Mouse (Mus musculus): Measurements from ENCODE around the gene Gstm3. TPM values are rescaled to one million over a fixed set of nuclear protein-coding genes. Genes with fewer than 3 reads are reported as not detected.

The Gstm3 gene
- polyA plus RNA-seq, 1 experiment from 2014 or later = 0.12 TPM

DNA sequence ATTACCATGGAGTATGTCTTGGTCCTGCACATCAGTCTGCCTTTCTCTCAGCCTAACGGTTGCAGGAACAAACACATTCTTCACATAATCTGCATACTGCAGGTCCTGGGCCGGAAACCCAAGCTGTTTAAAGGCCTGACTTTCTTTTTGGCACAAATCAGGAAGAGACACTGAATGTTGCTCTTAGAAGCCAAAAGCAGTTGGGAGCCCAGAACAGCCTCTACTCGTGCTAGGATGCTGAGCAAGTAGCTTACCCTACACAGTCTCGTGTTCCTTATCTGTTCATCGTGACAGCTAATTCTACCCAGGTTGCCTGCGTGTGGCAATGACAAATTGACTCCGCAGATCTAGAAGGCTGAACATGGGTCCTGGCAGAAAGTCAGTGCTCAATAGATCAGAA, 28.6 kb downstream of the Gstm3 start:
- Histone ChIP-seq H3K9me3 (no peaks in the 10 kb centered on the region), H3K27me3 (no peaks in the 10 kb centered on the region; the same call in 1 of the 2 replicates), H3K4me2 (no peak overlapping the region), H3K4me1 (replicated peaks) (peaks cover 26% of the 10 kb centered on the region), H3K9ac (no peak overlapping the region), H3K4me3 (no peak overlapping the region), H3K36me3 (no peaks in the 10 kb centered on the region), H3K27ac (replicated peaks) (no peak overlapping the region; the same call in 1 of the 2 replicates)
- ATAC-seq (ENCODE audit: low FRiP score, low read depth) = no peak
- 73% methylated on average over 7 of the region's 7 CpGs for WGBS

DNA sequence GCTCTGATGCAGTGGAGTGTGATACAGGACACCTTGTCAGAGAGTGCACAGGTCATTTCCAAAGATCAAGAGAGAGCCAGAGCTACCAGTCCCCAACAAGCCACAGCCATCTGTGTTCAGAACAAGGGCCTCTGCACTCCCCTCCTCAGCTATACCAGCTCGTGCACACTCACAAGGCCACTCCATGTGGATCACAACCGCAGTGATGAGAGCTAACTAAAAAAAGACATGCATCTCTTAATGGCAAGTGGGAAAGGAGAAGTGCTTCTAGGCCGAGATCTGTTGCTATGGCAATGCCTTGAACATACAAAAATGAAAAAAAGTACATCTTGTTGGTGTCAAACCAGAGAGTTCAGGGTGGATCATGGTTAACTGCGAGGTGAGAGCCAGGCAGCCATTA, 29.3 kb downstream of the Gstm3 start:
- WGBS = 46% methylated on average over 4 of the region's 4 CpGs
- Histone ChIP-seq H3K9ac (no peak overlapping the region), H3K4me3 (no peak overlapping the region), H3K36me3 (no peaks in the 10 kb centered on the region), H3K27me3 (no peaks in the 10 kb centered on the region; the same call in 1 of the 2 replicates), H3K9me3 (no peaks in the 10 kb centered on the region), H3K27ac (replicated peaks) (0 out of 2 replicates have a peak overlapping the region, but pooled peaks have one; percentile 4), H3K4me1 (replicated peaks) (peaks cover 26% of the 10 kb centered on the region), H3K4me2 (no peak overlapping the region)
- ATAC-seq (ENCODE audit: low FRiP score, low read depth) = no peak

DNA sequence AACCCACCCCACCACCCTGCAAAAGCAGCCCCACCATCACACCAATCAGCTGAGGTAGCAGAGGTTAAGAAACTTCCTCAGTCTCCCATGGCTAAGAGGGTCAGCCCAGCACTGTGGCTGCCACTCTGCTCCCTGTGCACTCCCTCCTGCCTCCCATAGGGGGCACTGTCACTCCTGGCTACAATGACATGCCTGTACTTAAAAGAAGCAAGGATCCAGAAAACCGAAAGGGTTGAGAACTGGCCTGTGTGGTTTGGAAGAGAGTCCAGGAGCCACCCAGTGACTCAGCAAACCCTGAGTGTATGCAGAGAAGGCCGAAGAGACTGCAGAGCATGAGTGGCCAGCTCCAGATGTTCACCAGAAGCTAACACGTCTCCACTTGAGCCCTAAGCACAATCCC, 29.7 kb downstream of the Gstm3 start:
- Histone ChIP-seq H3K4me1 (replicated peaks) (peaks cover 26% of the 10 kb centered on the region), H3K9me3 (no peaks in the 10 kb centered on the region), H3K4me2 (no peak overlapping the region), H3K27me3 (no peaks in the 10 kb centered on the region; the same call in 1 of the 2 replicates), H3K36me3 (no peaks in the 10 kb centered on the region), H3K4me3 (no peak overlapping the region), H3K9ac (no peak overlapping the region), H3K27ac (replicated peaks) (0 out of 2 replicates have a peak overlapping the region, but pooled peaks have one; percentile 4)
- 54% methylated on average over 3 of the region's 3 CpGs for WGBS
- ATAC-seq (ENCODE audit: low FRiP score, low read depth) = no peak

DNA sequence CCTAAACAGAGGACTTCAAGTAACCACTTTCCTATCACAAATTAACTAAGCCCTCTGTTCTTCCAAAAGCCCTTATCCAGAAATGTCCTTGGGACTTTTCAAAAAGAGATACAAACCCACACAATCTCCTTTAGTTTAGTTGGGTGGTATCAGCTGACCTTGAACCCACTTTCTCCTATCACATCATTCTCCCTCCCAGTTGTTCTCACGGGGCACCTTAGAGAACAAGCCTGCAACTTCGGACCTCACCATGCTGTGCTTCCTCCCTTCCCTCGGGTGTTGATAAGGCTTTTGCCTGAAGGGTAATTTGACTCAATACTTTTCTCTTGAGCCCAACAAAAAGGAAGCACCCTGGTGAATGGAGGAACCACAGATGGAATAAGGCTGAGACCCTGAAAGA, 33.2 kb downstream of the Gstm3 start:
- 73% methylated on average over 3 of the region's 3 CpGs for WGBS
- Histone ChIP-seq H3K27me3 (no peaks in the 10 kb centered on the region; the same call in 1 of the 2 replicates), H3K36me3 (no peaks in the 10 kb centered on the region), H3K4me1 (replicated peaks) (peaks cover 27% of the 10 kb centered on the region), H3K4me3 (no peak overlapping the region), H3K9me3 (no peaks in the 10 kb centered on the region), H3K27ac (replicated peaks) (no peak overlapping the region), H3K9ac (no peak overlapping the region), H3K4me2 (no peak overlapping the region)
- ATAC-seq (ENCODE audit: low FRiP score, low read depth) = no peak

DNA sequence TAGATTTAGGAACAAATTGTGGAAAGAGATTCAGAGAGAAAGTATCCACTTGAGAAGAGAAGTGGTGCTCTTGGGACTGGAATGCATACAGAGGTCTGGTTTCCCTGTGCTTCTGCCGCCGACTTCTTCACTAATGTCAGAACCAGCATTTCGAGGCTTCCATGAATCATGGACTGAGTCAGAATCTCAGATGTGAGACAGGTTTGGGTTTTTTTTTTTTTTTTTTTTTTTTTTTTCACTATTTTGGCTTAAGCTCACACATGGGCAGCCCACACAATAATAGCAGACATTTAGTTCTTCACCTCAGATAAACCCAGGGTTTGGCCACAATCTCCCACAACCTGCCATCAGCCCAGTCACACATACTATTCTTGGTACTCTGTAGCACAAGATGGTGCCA, 33.8 kb downstream of the Gstm3 start:
- Histone ChIP-seq H3K36me3 (no peaks in the 10 kb centered on the region), H3K27ac (replicated peaks) (no peak overlapping the region), H3K9me3 (no peaks in the 10 kb centered on the region), H3K4me2 (no peak overlapping the region), H3K4me3 (no peak overlapping the region), H3K4me1 (replicated peaks) (peaks cover 26% of the 10 kb centered on the region), H3K27me3 (no peaks in the 10 kb centered on the region; the same call in 1 of the 2 replicates), H3K9ac (no peak overlapping the region)
- 89% methylated on average over 3 of the region's 3 CpGs for WGBS
- ATAC-seq (ENCODE audit: low FRiP score, low read depth) = no peak

DNA sequence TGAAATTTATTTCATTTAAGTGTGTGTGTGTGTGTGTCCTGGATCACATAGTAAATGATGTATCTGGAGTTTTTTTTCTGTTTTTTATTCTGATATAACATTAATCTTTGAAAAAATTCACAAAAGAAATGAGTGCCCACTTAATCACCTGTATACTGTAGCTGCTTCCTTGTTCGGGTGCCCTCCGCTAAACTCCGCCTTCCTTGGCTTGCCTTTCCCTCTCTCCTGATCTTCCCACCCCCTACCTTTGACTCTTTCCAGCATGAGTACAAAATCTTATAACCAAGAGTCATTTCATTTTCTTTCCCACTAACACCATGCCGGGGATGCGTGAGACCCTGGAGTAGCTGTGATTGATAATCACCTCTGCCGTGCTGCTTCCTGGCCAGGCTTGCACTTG, 37.0 kb downstream of the Gstm3 start:
- Histone ChIP-seq H3K4me3 (no peak overlapping the region), H3K9me3 (no peaks in the 10 kb centered on the region), H3K4me2 (no peak overlapping the region), H3K4me1 (replicated peaks) (peaks cover 15% of the 10 kb centered on the region), H3K9ac (no peak overlapping the region), H3K36me3 (no peaks in the 10 kb centered on the region), H3K27ac (replicated peaks) (peak overlapping the region; percentile 52; the same call in 1 of the 2 replicates), H3K27me3 (no peaks in the 10 kb centered on the region; the same call in 1 of the 2 replicates)
- WGBS = 66% methylated on average over 6 of the region's 6 CpGs
- no peak for ATAC-seq (ENCODE audit: low FRiP score, low read depth)

DNA sequence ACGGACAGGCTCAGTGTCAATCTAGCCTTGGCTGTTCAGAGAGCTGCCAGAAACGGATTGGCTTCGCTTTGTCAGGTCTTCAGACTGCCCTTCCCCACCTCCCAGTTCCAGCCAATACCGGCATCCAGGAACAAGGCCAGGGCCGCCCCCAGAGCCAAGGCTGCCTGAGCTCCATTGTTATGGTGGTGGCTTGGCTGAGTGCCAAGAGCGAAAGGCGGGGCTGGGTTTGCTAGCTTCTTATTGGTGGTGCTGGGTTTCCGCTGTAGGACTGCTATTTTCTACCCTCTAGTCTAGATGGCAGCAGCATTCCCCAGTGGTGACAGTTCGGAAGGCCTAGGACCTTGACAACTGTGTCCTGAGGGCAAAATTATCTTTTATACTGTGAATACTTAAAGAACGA, 37.4 kb downstream of the Gstm3 start, which contains the start of gene Gstm7:
TSS of gene Gstm7 (minus strand) at position 148 of the 400 bp plus-strand sequence.
- H3K9me3 ChIP-seq = no peaks in the 10 kb centered on the region
- H3K36me3 ChIP-seq = no peaks in the 10 kb centered on the region
- WGBS = 3% methylated on average over 10 of the region's 10 CpGs
- ATAC-seq (ENCODE audit: low FRiP score, low read depth) = peak; percentile 97
- H3K4me1 ChIP-seq (replicated peaks) = peaks cover 15% of the 10 kb centered on the region
- peak within 1 kb of the TSS; percentile 26 for H3K4me3 ChIP-seq
- no peaks in the 10 kb centered on the region; the same call in 1 of the 2 replicates for H3K27me3 ChIP-seq
- peak within 1 kb of the TSS; percentile 69 for H3K27ac ChIP-seq (replicated peaks)
- no peak within 1 kb of the TSS for H3K9ac ChIP-seq
- peak within 1 kb of the TSS; percentile 48 for H3K4me2 ChIP-seq

DNA sequence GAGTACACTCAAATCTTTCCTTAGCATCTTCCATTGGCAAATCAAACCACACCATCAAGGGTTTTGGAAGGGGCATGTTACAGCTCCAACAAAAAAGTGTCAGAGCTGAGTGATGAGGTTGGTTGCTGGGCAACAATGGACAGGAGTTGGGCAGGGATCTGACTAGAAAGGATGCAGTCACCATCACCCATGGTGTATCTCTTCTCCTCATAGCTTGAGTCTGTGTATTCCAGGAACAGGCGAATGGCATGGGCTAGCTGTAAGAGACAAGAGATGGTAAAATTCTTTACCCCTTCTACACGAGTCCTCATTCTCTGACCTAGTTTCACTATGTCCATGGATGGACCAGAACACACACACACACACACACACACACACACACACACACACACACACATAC, 37.9 kb downstream of the Gstm3 start:
- ATAC-seq (ENCODE audit: low FRiP score, low read depth) = no peak; the same call in 1 of the 2 replicates
- 53% methylated on average over 2 of the region's 2 CpGs for WGBS

DNA sequence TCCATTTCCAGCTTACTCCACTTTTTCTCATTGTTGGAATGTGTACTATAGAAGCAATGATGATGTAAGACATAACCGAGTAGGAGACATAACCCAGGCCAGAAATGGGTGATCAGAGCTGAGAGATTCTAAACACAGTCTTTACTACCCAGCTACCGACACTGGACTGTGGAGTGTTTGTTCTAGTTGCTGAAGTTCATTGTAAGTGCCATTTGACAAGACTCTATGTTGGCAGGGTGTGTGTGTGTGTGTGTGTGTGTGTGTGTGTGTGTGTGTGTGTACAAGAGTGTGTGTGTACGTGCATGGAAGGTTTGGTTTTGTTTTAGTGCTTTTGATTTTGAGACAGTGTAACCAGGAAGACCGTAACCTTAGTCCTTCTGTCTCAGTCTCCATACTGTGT, 39.4 kb downstream of the Gstm3 start:
- no peak for ATAC-seq (ENCODE audit: low FRiP score, low read depth)
- H3K4me2 ChIP-seq = no peak overlapping the region
- H3K4me3 ChIP-seq = no peak overlapping the region
- no peaks in the 10 kb centered on the region for H3K27me3 ChIP-seq
- 84% methylated on average over 4 of the region's 4 CpGs for WGBS
- H3K4me1 ChIP-seq (replicated peaks) = peaks cover 15% of the 10 kb centered on the region
- H3K36me3 ChIP-seq = no peaks in the 10 kb centered on the region
- H3K9ac ChIP-seq = no peak overlapping the region
- H3K27ac ChIP-seq (replicated peaks) = no peak overlapping the region
- no peaks in the 10 kb centered on the region for H3K9me3 ChIP-seq

More for the DNA sequence above, 37.9 kb downstream of the Gstm3 start:
- no peaks in the 10 kb centered on the region; the same call in 1 of the 2 replicates for H3K27me3 ChIP-seq
- H3K36me3 ChIP-seq = no peaks in the 10 kb centered on the region
- peak overlapping the region; percentile 69 for H3K27ac ChIP-seq (replicated peaks)
- peaks cover 15% of the 10 kb centered on the region for H3K4me1 ChIP-seq (replicated peaks)
- no peak overlapping the region for H3K9ac ChIP-seq
- peak overlapping the region; percentile 26 for H3K4me3 ChIP-seq
- H3K9me3 ChIP-seq = no peaks in the 10 kb centered on the region
- peak overlapping the region; percentile 48 for H3K4me2 ChIP-seq

DNA sequence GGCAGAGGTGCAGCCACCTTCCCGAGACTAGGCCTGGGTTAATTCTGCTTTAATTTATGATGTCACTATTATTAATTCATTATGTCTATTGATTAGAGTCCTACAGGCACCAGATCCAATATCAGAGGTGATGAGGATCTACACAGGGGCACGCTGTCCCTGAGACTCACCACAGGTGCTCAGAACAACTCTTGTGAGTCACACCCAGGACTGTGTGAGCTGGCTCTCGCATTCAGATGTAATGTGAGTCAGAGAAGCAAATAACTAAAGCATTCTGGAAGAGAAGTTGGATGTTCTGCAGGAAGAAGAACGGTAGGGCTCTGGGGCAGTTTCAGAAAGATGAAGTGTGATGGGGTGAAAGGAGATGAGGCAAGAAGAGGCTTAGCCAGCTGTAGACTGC, 39.8 kb downstream of the Gstm3 start:
- Histone ChIP-seq H3K27ac (replicated peaks) (no peak overlapping the region), H3K4me1 (replicated peaks) (peaks cover 15% of the 10 kb centered on the region), H3K36me3 (no peaks in the 10 kb centered on the region), H3K4me2 (no peak overlapping the region), H3K4me3 (no peak overlapping the region), H3K9ac (no peak overlapping the region), H3K9me3 (no peaks in the 10 kb centered on the region), H3K27me3 (no peaks in the 10 kb centered on the region)
- WGBS = 82% methylated on average over 4 of the region's 4 CpGs
- ATAC-seq (ENCODE audit: low FRiP score, low read depth) = no peak

DNA sequence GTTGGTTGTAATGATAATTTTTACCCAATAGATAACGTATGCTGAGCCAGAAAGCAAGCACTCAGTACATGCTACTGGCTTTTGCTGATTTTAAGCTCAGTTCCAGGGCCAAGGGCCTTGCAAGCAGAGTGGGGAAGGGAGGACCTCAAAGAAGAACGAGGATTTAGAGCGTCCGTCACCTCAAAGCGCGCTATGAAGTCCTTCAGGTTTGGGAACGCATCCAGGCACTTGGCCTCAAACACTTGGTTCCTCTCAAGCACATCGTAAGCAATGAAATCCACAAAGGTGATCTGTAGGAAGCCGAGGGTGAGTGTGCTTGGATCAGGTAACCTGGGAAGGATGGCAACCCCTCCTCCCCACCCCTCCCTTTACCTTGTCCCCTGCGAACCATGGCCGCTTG, 40.4 kb downstream of the Gstm3 start:
- 86% methylated on average over 11 of the region's 11 CpGs for WGBS
- no peak overlapping the region for H3K27ac ChIP-seq (replicated peaks)
- ATAC-seq (ENCODE audit: low FRiP score, low read depth) = no peak
- H3K4me1 ChIP-seq (replicated peaks) = peaks cover 15% of the 10 kb centered on the region
- H3K27me3 ChIP-seq = no peaks in the 10 kb centered on the region
- H3K9ac ChIP-seq = no peak overlapping the region
- H3K4me2 ChIP-seq = no peak overlapping the region
- no peaks in the 10 kb centered on the region for H3K36me3 ChIP-seq
- H3K9me3 ChIP-seq = no peaks in the 10 kb centered on the region
- no peak overlapping the region for H3K4me3 ChIP-seq

DNA sequence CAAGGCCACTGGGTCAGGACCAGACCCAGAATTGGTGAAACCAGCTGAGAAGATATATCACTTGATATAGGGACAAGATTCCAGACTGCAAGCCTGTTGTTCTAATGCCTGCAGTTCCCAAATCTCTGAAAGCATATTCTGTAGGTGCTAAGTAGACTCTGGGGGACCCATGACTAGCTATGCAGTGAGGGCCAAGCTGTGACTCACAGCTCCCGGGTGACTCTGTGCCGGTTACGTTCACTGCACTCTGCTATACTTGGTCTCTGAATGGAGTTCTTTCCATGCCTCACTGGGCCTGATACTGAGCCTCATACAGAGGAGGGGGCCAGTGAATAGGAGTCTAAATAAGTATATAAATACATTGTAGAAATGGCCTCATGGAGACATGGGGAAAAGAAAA, 41.2 kb downstream of the Gstm3 start:
- Histone ChIP-seq H3K9ac (no peak overlapping the region), H3K4me1 (replicated peaks) (peaks cover 15% of the 10 kb centered on the region), H3K27ac (replicated peaks) (no peak overlapping the region), H3K9me3 (no peaks in the 10 kb centered on the region), H3K4me2 (no peak overlapping the region), H3K27me3 (no peaks in the 10 kb centered on the region), H3K36me3 (no peaks in the 10 kb centered on the region), H3K4me3 (no peak overlapping the region)
- WGBS = 60% methylated on average over 3 of the region's 3 CpGs
- ATAC-seq (ENCODE audit: low FRiP score, low read depth) = no peak

DNA sequence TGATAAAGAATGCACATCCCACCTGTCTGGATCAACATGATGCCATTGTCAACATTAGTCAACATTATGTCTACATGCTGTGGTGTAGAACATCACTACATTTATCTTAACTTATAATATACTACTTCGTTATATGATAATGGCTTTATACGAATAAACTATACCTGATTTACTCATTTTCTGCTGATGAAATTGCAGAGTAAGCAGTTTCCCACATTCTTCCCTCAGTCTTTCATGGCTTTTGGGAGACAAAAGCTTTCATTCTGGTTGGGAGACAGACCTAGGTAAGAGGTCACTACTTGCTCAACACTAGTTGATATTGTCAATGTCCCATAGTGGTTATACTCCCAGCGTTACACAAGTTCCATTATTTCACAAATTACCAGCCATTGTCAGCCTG, 43.7 kb downstream of the Gstm3 start:
- ATAC-seq (ENCODE audit: low FRiP score, low read depth) = no peak
- no peak overlapping the region for H3K4me2 ChIP-seq
- WGBS = 94% methylated on average over 3 of the region's 3 CpGs
- H3K27ac ChIP-seq (replicated peaks) = no peak overlapping the region
- no peaks in the 10 kb centered on the region for H3K36me3 ChIP-seq
- H3K27me3 ChIP-seq = no peaks in the 10 kb centered on the region
- no peak overlapping the region for H3K9ac ChIP-seq
- H3K4me3 ChIP-seq = no peak overlapping the region
- no peaks in the 10 kb centered on the region for H3K4me1 ChIP-seq (replicated peaks)
- no peaks in the 10 kb centered on the region for H3K9me3 ChIP-seq
